Mouse (Mus musculus): ENCODE measurements at regions not wholly inside any gene's neighbourhood (a gene's known extent, or its start where the extent isn't known, plus 50 kb on each side); places are given as distances from the start of the nearest gene placed in this dataset.

DNA sequence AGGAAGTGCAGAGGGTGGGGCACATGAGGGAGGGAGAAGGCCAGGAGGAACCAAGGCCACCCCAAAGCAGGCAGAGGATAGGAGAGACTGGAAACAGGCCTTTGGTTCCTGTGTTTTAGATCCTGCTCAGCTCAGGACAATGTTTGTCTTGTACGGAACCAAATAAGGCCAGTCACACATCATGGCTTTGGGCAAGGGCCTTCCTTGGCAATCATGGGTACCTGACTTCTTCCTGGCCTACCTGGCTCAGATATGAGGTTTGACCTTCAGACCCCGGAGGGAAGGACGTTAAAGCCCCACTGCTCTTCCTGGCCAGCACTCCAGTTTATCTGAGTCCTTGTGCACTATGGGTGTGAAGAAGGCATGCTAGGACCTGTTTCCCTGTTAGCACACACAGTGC lies 253.4 kb upstream of the Hs6st1 start:
- Histone ChIP-seq H3K9me3 (ENCODE audit: control insufficient read depth, low read length) (no peaks in the 10 kb centered on the region), H3K4me3 (replicated peaks) (no peak overlapping the region)
- no peak for TF ChIP-seq TAL1 (IDR thresholded peaks at IDR 0.05; ENCODE audit: low read length)
- TF ChIP-seq GATA1 (IDR thresholded peaks at IDR 0.05; ENCODE audit: low read length): no peak

GRCm38 (mm10) chr1:35821791-35822190 lies 246.4 kb upstream of the Hs6st1 start:
- H3K4me1 ChIP-seq (ENCODE audit: control insufficient read depth): no peaks in the 10 kb centered on the region
- H3K27me3 ChIP-seq (ENCODE audit: control insufficient read depth): no peaks in the 10 kb centered on the region
- no peak overlapping the region for H3K4me3 ChIP-seq (replicated peaks)

More for the DNA sequence above, 253.4 kb upstream of the Hs6st1 start:
- no peaks in the 10 kb centered on the region for H3K36me3 ChIP-seq (ENCODE audit: control insufficient read depth)
- H3K27me3 ChIP-seq (ENCODE audit: control insufficient read depth): no peaks in the 10 kb centered on the region
- H3K4me1 ChIP-seq (ENCODE audit: control insufficient read depth): no peaks in the 10 kb centered on the region

GRCm38 (mm10) chr1:35822376-35823202 lies 245.6 kb upstream of the Hs6st1 start:
- Histone ChIP-seq H3K27me3 (ENCODE audit: control insufficient read depth) (no peaks in the 10 kb centered on the region), H3K4me3 (replicated peaks) (no peak overlapping the region), H3K9me3 (ENCODE audit: control insufficient read depth, low read length) (no peaks in the 10 kb centered on the region), H3K4me1 (ENCODE audit: control insufficient read depth) (no peaks in the 10 kb centered on the region), H3K36me3 (ENCODE audit: control insufficient read depth) (no peaks in the 10 kb centered on the region)
- TF ChIP-seq TAL1 (IDR thresholded peaks at IDR 0.05; ENCODE audit: low read length) (no peak), GATA1 (IDR thresholded peaks at IDR 0.05; ENCODE audit: low read length) (no peak)

More at GRCm38 (mm10) chr1:35821791-35822190, 246.4 kb upstream of the Hs6st1 start:
- no peak for TF ChIP-seq GATA1 (IDR thresholded peaks at IDR 0.05; ENCODE audit: low read length)
- TF ChIP-seq TAL1 (IDR thresholded peaks at IDR 0.05; ENCODE audit: low read length): no peak
- no peaks in the 10 kb centered on the region for H3K9me3 ChIP-seq (ENCODE audit: control insufficient read depth, low read length)
- H3K36me3 ChIP-seq (ENCODE audit: control insufficient read depth): no peaks in the 10 kb centered on the region

DNA sequence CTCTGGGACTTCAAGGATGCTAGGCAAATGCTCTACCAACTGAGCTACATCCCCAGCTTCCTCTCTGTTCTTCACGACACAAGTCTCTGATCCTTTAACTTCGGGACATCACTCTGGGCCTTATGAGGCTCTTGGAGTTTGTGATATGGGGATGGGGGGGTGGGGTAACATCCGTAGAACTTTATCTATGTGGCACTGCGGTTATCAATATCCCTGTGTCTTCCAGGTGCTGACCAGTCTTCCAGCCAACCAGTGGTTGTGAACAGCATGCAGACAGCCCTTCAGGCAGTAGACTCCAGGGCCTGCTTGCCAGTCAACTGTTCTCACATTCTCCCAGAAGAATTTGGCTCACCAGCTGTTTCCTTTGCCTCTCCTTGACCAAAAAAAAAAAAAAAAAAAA lies 244.7 kb upstream of the Hs6st1 start:
- H3K4me3 ChIP-seq (replicated peaks): no peak overlapping the region
- no peaks in the 10 kb centered on the region for H3K9me3 ChIP-seq (ENCODE audit: control insufficient read depth, low read length)
- no peaks in the 10 kb centered on the region for H3K36me3 ChIP-seq (ENCODE audit: control insufficient read depth)
- TF ChIP-seq GATA1 (IDR thresholded peaks at IDR 0.05; ENCODE audit: low read length): no peak
- no peak for TF ChIP-seq TAL1 (IDR thresholded peaks at IDR 0.05; ENCODE audit: low read length)
- H3K4me1 ChIP-seq (ENCODE audit: control insufficient read depth): no peaks in the 10 kb centered on the region
- H3K27me3 ChIP-seq (ENCODE audit: control insufficient read depth): no peaks in the 10 kb centered on the region

- H3K36me3 ChIP-seq (ENCODE audit: control insufficient read depth): no peaks in the 10 kb centered on the region
- no peaks in the 10 kb centered on the region for H3K27me3 ChIP-seq (ENCODE audit: control insufficient read depth)
- H3K4me3 ChIP-seq (replicated peaks): no peak overlapping the region
Observed at GRCm38 (mm10) chr1:35823981-35824880, 244.0 kb upstream of the Hs6st1 start.

DNA sequence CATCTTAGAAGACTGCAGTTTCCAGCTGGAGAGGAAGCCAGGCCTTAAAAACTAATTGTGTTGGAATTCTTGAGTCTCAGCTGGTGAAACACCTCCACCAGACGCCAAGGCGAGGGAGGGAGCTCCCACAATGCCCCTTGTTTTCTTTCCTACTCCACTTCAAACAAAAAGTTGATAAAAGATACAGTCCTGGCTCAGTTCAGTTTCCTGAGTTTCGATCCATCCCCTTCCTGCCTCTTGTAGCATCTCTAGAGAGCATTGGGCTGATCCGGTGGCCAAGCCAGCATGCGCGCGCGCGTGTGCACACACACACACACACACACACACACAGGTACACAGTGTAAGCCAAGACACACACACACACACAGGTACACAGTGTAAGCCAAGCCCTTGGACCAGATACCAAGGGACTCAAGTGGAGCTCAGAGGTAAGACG lies 242.7 kb upstream of the Hs6st1 start:
- Histone ChIP-seq H3K27me3 (ENCODE audit: control insufficient read depth) (no peaks in the 10 kb centered on the region), H3K9me3 (ENCODE audit: control insufficient read depth, low read length) (no peaks in the 10 kb centered on the region), H3K4me3 (replicated peaks) (no peak overlapping the region), H3K36me3 (ENCODE audit: control insufficient read depth) (no peaks in the 10 kb centered on the region), H3K4me1 (ENCODE audit: control insufficient read depth) (no peaks in the 10 kb centered on the region)
- TF ChIP-seq GATA1 (IDR thresholded peaks at IDR 0.05; ENCODE audit: low read length) (no peak), TAL1 (IDR thresholded peaks at IDR 0.05; ENCODE audit: low read length) (no peak)

More at GRCm38 (mm10) chr1:35823981-35824880, 244.0 kb upstream of the Hs6st1 start:
- TF ChIP-seq GATA1 (IDR thresholded peaks at IDR 0.05; ENCODE audit: low read length): no peak
- no peak for TF ChIP-seq TAL1 (IDR thresholded peaks at IDR 0.05; ENCODE audit: low read length)
- Histone ChIP-seq H3K9me3 (ENCODE audit: control insufficient read depth, low read length) (no peaks in the 10 kb centered on the region), H3K4me1 (ENCODE audit: control insufficient read depth) (no peaks in the 10 kb centered on the region)

- TF ChIP-seq TAL1 (IDR thresholded peaks at IDR 0.05; ENCODE audit: low read length) (no peak), GATA1 (IDR thresholded peaks at IDR 0.05; ENCODE audit: low read length) (no peak)
- H3K4me3 ChIP-seq (replicated peaks): no peak overlapping the region
- no peaks in the 10 kb centered on the region for H3K36me3 ChIP-seq (ENCODE audit: control insufficient read depth)
- H3K27me3 ChIP-seq (ENCODE audit: control insufficient read depth): no peaks in the 10 kb centered on the region
- no peaks in the 10 kb centered on the region for H3K9me3 ChIP-seq (ENCODE audit: control insufficient read depth, low read length)
- no peaks in the 10 kb centered on the region for H3K4me1 ChIP-seq (ENCODE audit: control insufficient read depth)
Observed at GRCm38 (mm10) chr1:35826575-35827114, 241.6 kb upstream of the Hs6st1 start.

GRCm38 (mm10) chr1:35827471-35827870 lies 240.7 kb upstream of the Hs6st1 start:
- Histone ChIP-seq H3K4me3 (replicated peaks) (no peak overlapping the region), H3K36me3 (ENCODE audit: control insufficient read depth) (no peaks in the 10 kb centered on the region)
- TF ChIP-seq TAL1 (IDR thresholded peaks at IDR 0.05; ENCODE audit: low read length): no peak
- no peak for TF ChIP-seq GATA1 (IDR thresholded peaks at IDR 0.05; ENCODE audit: low read length)

GRCm38 (mm10) chr1:35834180-35834579 lies 234.0 kb upstream of the Hs6st1 start:
- no peak for TF ChIP-seq TAL1 (IDR thresholded peaks at IDR 0.05; ENCODE audit: low read length)
- no peak for TF ChIP-seq GATA1 (IDR thresholded peaks at IDR 0.05; ENCODE audit: low read length)
- Histone ChIP-seq H3K4me3 (replicated peaks) (no peak overlapping the region), H3K36me3 (ENCODE audit: control insufficient read depth) (no peaks in the 10 kb centered on the region), H3K9me3 (ENCODE audit: control insufficient read depth, low read length) (no peaks in the 10 kb centered on the region), H3K27me3 (ENCODE audit: control insufficient read depth) (no peaks in the 10 kb centered on the region), H3K4me1 (ENCODE audit: control insufficient read depth) (no peaks in the 10 kb centered on the region)

More at GRCm38 (mm10) chr1:35827471-35827870, 240.7 kb upstream of the Hs6st1 start:
- Histone ChIP-seq H3K4me1 (ENCODE audit: control insufficient read depth) (no peaks in the 10 kb centered on the region), H3K9me3 (ENCODE audit: control insufficient read depth, low read length) (no peaks in the 10 kb centered on the region), H3K27me3 (ENCODE audit: control insufficient read depth) (no peaks in the 10 kb centered on the region)

Data from erythroblast, embryonic 14.5 days (primary cell).